Mouse (Mus musculus) kidney, postnatal 10 days (tissue): ENCODE results near the gene Polr3b.
A peak's percentile ranks its signal among the peaks of the same experiment; 100 is the strongest.

Experiments
- DNase-seq: peaks from one replicate; pipeline ENCODE4 v3.0.0; 2021; ENCODE audit warnings: mixed read lengths

The Polr3b gene

DNA sequence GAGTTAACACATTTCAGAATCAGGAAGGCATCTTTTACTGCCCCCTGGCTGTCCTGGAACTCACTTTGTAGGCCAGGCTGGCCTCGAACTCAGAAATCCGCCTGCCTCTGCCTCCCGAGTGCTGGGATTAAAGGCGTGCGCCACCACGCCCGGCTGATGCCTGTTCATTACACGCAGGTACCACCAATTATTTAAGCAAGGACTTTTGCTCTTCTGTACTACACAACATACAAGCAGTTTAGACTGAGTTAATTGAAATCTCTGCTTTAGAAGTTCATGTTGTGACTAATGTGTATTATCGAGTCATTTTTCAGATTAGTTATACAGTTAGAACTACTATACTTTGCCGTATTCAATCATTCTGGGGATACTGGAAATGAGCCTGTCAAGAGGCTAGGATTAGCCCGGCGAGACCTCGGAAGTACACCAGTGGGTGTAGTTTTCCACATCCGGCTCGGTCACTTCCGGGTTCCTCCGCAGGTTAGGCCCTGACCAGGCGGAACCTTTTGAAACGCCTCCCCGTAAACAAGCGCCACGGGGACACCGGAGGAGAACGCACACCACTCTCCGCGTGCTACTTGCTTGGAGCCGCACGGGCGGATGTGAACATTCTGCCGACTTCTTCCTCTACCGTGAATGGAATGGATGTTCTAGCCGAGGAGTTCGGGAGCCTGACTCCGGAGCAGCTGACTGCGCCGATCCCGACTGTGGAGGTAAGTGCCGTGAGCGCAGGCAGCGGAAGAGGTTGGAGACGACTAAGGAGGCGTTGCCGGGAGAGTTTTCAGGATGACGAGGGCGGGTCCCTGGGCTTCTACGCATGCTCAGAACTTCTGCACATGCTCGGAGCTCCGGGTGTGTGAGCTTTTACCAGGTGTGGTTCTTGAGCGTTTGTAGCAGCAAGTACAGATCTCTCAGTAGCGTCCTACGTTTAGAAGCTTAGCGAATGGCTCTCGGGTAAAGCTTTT, at the start of gene Polr3b:
Gene Polr3b (plus strand): TSS at position 467 of the 965 bp plus-strand sequence.
- peak; percentile 96 for DNase-seq

DNA sequence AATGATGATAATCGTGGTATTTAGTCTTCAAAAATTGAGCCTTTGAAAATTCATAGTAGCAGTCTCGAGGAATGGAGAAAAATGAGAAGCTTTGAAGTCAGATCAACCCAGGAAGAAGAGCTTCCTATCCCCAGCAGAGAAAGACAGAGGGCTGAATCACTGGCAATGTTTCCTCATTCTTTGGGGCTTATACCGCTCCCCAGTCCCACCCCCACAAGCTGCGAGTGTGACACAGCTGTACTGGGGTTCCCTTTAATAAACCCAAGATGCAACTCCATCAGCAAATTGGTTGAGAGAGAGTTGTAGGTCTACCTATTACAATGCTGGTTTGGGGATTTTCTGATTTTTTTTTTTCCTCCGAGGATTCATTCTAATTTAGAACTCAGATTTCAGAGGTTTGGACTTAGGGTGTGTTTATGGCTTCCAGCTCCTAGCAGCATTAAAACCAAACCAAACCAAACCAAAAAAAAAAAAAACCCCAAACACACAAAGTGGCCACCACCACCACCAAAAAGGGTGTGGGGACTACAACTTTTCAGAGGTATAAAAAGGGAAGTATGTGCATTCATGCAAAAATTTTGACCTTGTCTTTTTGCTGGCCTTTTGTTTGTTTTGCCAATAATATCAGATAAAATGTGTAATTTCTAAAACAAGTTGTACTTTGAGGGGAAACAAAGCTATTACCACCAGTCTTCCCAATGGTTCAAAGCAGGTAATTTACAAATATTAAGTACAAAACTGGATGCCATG, 48.2 kb upstream of the Polr3b start:
- no peak for DNase-seq

DNA sequence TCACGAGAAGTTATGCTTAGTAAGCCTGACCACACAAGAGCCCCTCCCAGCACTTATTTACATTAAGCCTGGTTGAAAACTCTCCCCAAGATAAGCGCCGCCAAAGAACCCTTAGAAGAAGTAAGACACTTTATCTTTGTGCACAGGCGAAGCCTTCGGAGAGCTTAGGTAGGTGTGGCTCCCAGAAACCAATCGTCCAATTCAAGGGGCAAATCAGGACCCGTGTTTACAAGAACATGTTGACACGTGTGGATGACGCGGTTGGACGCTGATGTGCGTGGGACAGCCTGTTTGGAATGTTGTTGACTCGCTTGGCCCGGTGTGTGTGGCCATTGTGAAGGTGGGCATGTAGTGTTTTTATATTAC, 46.1 kb upstream of the Polr3b start:
- no peak for DNase-seq

DNA sequence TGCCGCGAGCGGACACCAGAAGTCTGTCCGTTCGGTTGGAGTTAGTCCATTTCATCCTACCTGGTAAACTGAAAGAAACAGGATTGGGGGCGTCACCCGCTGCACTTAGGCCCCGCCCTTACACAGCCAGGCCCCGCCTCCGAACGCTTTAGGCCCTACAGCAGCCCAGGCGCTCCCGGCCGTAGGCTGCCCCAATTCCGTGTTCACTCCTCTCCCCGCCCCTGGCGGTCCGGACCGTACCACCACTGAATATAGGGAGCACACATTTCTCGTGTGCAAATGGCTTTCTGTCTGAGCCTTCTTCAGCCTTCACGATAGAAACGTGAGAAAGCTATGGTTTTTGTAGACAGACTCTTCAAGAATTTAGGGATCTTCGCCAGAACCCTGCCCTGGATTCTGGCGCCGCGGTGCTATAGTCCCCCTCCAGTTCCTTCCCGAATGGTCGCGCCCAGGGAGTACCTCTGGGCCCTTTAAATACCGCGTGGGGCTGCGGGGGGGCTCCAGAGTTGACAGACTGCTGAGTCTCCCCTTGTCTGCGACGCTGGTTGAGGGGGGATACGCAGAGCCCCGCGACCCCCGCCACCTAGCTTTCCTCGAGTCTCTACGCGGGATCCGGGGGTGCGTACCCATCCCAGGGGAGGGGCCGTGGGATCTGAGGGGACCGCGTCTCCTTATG, 45.6 kb upstream of the Polr3b start, which contains the start of gene Tcp11l2:
Gene Tcp11l2 (plus strand): TSS at position 232 of the 676 bp plus-strand sequence.
- DNase-seq = peak; percentile 96

DNA sequence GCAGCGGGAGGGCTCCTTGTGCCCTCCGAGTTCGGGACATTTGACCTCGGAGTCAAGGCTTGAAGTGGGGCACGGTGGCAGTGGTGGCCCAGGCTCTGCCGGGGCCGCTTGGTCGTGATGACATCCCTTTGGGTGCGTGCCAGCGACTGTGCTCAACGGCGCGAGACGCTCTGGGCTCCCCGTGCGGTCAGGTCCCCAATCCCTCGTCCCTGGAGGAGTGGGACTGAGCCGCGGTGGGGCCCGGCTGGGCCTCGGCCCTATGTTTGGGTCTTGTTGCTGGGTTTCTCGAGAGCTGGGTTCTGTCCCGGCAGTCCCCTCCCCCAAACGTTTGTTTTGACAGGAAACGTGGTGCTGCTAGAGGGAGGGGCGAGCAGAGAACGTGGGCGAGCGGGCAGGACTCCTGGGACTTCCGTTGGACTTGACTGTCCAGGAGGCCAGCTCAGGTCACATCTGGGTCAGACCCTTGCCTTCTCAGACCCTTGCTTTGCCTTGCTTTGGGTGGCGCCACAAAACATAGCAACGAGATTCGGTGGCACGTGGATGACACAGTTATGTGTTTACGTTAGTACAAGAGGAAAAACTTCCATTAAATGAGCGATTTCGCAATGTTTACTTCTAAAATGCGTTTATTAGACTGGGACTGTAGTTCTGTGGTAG, 44.9 kb upstream of the Polr3b start:
- peak; percentile 88 for DNase-seq

DNA sequence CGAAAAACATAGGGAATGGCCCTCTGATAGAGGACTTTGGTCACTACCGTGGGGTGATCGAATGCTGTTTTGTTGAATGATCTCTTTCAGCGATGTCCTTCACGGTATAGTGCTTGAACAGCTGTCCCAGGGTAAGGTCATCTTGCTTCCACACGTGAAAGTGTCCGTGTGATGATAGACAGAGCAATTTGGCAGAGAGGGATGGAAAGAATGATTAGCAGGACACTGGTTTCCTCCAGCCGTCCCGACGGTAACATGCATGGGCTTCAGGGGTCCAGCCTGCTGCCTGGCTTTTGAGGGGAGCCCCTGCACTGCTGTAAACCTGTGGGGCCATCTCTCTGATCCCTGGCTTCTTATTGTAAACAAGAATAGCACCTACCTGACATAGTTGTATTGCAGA, 43.4 kb upstream of the Polr3b start:
- DNase-seq = no peak

DNA sequence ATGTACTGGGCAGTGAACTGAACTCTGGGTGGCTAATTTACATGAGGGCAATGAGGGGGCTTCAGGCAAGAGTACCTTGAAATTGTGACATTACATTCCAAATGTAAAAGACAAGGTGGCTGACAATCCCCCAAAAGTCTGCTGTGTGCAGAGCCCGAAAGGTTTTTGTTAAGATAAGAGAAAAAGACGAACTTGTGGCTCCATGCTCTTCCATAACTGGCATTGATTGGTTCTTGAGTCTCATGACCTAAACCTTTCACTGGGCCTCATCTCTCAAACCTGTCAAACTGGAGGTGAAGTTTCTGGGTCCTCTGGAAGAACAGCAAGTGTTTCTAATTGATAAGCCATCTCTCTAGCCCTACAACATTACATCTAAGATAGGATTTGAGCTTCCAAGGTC, 42.6 kb upstream of the Polr3b start:
- no peak for DNase-seq

DNA sequence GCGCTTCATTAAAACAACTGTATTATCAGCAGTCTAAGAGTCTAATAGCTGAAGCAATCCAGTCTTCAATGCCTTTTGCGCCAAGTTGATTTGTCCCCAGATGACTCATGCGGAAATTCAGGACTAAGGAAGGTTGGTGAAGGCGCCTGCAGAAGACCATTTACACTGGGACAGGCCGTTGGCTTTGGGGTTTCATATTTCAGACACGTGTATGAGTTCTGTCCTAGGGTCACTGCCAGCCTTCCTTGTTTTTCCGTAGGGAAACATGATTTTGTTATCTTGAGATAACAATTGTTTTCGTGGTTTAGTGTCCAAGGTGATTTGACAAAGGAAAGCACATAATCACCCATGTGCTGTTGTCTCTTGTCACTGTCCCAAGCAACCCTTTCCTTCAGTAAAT, 40.9 kb upstream of the Polr3b start:
- DNase-seq = no peak

DNA sequence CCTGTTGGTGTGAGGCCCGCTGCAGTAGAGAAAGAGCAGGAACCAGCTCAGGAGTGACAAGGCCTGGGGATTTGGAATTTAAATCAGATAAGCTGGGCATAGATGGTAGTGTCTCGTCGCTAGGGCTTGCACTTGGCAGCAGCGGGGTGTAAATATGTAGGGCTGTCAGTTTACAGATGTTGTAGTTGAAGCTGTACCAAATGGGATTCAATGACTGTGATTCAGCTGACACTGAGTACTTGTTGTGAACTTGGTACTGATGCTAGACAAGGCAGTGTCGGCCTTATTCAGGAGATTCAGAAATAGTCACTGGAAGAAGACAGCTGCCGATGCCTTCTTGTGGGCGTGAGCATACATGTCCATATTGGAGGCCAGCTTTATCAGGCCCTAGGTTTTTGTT, 39.9 kb upstream of the Polr3b start:
- DNase-seq = no peak

DNA sequence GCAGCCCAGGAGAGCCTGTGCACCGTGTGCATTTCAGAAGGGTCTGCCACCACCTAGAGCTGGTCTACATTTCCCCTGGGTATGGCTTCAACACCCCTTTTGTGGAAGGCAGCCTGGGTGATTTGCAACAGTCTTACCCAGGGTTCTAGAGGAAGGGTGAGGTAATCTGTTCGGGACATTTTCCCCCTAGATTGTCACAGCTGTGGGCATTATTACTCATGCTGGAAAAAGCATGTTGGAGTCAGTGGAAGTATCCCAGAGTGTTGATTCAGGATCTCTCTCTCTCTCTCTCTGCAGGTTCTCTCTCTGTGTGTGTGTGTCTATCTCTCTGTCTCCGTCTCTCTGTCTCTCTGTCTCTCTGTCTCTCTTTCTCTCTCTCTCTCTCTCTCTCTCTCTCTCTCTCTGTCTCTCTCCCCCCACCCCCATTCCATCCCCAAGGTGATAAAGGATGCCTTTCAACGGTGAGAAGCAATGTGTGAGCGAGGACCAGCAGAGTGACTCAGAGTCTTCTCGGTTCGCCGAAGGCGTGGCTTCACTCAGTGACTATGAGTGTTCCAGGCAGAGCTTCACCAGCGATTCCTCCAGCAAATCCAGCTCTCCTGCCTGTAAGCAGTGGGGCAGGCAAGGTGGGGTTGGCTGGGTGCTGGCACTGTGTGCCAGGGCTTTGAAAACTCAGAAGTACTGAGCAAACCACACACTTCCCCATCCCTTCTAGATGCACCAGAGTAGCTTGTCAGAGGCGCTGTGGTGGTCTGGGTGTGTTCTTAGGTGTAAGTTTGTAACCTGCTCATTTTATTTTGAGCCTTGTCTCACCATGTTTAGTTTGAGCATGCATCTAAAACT, 37.4 kb upstream of the Polr3b start:
- DNase-seq = no peak

DNA sequence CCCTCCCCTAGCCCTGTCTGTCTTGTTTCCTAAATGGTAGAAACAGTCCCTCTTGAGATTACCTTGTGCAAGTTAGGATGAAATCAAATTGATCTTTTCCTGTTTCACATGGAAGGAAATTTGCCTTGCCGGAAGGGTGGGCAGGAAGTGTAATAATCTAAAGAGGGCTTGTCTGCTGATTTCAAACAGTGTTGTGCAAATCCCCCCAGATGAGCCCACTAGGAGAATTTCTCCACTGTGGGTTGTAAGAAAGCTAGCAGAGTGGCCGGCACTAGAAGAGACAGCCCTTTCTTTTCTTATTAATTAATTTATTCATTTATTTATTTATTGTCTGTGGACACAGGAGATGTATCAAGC, 36.8 kb upstream of the Polr3b start:
- DNase-seq = no peak

DNA sequence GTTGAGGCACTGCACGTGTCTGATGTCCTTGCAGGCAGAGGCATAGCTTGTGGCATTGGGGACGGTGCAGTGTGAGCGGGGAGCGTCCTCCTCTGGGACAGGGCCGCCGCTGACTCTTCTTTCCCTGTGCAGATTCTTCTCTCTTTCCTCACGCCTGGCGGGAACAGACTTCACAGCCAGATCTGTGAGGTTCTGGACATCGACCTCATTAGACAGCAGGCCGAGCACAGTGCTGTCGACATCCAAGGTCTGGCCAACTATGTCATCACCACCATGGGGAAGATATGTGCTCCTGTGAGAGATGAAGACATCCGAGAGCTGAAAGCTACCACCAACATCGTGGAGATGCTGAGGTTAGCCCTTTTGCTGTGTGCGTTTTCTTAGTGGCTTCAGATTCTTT, 31.1 kb upstream of the Polr3b start:
- DNase-seq = no peak

DNA sequence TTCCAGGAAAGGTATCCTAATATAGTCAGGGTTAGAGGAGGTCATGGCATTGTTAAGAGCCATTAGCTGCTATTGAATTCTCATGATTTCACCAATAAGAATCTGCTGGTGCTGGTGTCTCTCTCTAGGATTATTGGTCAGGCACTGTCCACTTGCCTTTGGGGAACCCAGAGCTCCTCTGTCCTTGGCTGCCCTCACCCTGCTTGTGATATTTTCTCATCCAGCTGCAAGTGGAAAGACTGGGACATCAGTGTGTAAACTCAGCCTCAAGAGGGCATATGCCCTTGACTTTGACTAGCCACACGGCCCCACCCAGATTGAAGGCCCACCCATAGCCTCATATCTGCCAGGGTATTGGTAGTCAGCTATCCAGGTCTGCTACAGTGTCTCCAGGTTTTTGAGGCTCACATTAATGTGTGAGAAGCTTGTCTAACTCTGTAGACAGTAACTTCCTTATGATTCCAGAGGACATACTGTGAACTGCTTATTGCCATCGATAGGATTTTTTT, 30.4 kb upstream of the Polr3b start:
- no peak for DNase-seq

DNA sequence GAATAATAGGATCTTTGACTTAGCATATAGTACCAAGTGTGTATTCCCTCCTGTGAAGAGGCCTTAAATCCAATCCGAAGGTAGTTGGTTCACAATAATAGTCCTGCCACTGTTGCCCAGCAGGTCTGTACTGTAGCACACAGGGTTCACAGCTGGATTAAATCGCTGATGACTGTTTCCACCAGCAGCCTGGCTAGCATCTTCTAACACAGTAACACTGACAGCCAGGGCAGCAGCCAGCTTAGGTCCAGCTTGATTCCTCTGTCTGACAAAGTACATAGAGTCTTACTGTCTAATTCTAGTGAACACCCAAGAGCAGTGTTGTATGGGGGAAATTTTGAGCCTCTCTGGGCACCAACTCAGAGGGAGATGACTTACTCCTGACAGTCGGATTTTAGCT, 29.3 kb upstream of the Polr3b start:
- DNase-seq = no peak

DNA sequence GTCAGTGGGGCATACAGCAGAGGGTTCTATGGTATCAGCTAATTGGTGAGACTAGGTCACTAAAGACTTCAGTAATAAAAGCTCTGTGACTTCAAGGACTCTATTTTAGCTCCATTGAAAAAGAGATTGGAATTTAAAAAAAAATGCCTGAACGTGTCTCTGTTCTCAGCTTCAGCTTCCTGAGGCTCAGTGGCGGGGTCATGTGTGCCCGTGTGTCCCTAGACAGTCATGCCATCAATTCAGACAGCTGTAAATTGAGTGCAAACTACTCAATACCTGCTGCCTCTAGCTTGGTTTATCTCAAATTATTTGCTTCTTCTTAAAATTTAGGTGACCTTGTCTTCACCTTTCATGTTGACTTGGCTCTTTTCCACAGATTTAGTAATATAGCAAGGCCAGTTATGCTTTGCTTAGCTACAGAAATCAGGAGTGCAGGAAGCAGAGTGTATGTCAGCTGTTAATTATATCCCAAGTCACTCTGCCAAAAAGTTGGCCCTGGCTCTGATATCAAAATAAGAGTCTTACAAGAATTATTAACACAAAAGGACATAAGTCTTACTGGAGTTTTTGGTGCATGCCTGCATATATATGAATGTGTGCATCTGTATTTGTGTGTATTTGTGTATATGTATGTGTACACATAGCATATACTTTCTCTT, 24.8 kb upstream of the Polr3b start:
- DNase-seq = peak; percentile 33

DNA sequence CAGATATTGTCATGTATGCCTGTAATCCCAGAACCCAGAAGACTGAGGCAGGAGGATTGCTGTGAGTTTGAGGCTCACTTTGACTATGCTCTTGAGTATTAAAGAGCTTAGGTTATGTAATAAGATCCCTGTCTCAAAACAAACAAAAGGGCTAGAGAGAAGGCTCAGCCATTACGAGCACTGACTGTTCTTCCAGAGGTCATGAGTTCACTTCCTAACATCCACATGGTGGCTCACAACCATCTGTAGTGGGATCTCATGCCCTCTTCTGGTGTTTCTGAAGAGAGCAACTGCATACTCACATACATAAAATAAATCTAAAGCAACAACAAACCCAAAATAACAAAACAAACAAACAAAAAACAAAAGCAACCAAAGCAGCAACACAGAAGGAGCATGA, 23.9 kb upstream of the Polr3b start:
- no peak for DNase-seq

DNA sequence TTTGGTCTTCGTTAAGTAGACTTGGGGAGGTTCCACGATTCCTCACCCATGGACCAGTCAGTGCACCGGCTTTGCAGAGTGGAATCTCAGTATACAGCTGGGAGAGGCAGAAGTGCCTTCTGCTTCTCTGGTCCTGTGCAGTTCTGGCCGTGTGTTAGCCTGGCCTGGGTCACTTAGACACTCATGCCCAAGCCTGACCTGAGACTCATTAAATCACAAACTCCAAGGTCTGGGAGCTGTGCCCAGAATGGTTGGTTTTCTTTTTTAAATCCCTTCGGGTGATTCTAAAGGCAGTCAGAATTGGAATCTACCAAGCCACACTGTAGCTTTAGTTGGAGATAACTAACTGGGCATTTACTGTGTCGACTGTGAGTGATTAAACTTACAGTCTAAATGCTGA, 22.0 kb upstream of the Polr3b start:
- DNase-seq = no peak

DNA sequence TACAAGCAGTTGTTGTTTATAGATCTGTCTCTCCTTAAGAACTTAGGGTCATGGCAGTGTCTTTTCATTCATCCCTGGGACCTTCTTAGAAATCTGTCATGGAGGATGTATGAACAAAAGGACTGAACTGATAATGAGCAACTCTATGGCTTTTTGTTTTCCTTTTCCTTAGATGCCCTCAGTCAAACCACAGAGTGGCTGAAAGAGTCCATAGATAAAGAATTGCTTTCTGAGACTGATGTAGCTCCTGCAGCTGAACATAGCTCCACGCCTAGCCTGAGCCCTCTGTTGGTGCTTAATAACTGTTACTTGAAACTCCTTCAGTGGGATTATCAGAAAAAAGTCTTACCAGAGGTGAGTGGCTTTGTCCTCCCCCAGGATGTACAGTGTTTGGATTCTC, 17.8 kb upstream of the Polr3b start:
- no peak for DNase-seq

DNA sequence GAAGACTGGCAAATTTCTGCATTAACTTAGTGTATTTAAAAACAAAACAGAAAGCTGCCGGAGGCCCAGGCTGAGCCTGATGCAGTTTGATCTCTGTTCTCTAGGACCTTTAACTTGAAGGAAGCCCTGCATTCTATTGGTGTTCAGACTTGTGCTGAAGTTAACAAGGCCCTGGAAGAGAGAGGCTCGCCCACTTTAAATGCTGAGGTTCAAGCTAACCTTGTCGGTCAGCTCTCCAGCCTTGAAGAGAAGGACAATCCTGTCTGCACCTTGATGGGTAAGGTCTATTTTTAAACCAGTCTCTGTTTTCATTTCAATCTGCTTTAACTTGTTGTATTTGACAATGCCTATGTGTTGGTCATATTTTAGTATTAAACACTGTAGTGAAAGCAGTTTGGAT, 13.7 kb upstream of the Polr3b start:
- DNase-seq = no peak

DNA sequence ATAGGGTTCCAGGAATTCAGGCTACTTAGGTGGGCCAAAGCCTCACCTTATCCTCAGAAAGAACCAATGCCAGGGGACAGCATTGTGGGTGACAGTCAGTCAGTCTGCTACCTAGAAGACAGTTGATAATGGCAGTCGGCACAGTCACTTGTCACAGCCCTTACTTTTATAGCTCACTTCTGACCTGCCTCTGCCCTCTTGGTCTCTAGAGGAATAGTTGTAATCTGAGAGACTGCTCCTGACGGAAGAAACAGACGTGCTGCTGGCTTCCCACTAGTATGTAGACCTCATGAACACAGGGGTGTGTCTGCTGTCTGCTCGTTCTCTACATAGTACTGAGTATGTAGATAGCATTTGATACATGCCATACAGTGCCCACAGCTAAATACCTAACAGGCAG, 11.8 kb upstream of the Polr3b start:
- DNase-seq = no peak

DNA sequence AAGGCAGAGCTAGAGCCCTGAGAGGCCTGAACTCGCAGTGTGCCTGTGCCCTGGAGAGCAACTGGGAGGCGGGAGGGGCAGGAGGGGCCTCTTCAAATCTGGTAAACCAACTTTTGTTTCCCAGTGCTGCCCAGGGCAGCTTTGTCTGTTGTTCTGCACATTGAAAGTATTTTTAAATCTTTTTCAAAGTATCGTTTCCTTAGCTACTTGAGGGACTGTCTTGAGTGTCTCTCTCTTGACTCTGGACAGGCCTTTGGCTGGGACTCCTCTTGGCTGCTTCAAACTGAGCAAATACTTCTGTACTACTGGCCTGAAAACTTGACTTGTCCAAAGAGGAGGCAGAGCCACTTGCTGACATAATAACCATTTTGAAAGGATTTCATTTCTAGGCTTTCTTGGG, 11.3 kb upstream of the Polr3b start:
- no peak for DNase-seq
